Mouse (Mus musculus) forebrain, embryonic 16.5 days (tissue): ENCODE data around the gene Zfp160. TPM values are rescaled to one million over a fixed set of nuclear protein-coding genes. Genes with fewer than 3 reads are reported as not detected.
"Not testable (repeated sequence)": the region's sequence is repeated elsewhere in the genome, so short reads cannot be mapped to it uniquely, and the experiment has no call there.

ENCODE experiments used
- ATAC-seq: fragments of 200-750 bp; cut with Nextera tagmentation; 2 replicates; pipeline ENCODE4 v1.8.0; 2017; ENCODE audit warnings: mild to moderate bottlenecking, moderate library complexity
- H3K27ac ChIP-seq: fragments of 300-500 bp; sonication (generic); 2 replicates; pipeline ENCODE4 v1.5.1; 2014; ENCODE audit warnings: low read length, control low read depth
- H3K27me3 ChIP-seq: fragments of 300-500 bp; sonication (generic); replicated peaks from 2 replicates; pipeline ENCODE4 v1.6.1; 2014; ENCODE audit warnings: low read length; ENCODE audit not compliant: control insufficient read depth, insufficient read depth
- H3K36me3 ChIP-seq: fragments of 300-500 bp; sonication (generic); 2 replicates; pipeline ENCODE4 v1.6.1; 2014; ENCODE audit not compliant: control insufficient read depth, insufficient read depth
- H3K4me1 ChIP-seq: fragments of 300-500 bp; sonication (generic); replicated peaks from 2 replicates; pipeline ENCODE4 v1.6.1; 2014; ENCODE audit warnings: low read length; ENCODE audit not compliant: control insufficient read depth, insufficient read depth
- H3K4me2 ChIP-seq: fragments of 300-500 bp; sonication (generic); 2 replicates; pipeline ENCODE4 v1.6.1; 2014; ENCODE audit warnings: mild to moderate bottlenecking, low read length, control low read depth
- H3K4me3 ChIP-seq: fragments of 300-500 bp; sonication (generic); replicated peaks from 2 replicates; pipeline ENCODE4 v1.5.1; 2014; ENCODE audit warnings: mild to moderate bottlenecking, low read length, control low read depth
- H3K9ac ChIP-seq: fragments of 300-500 bp; sonication (generic); replicated peaks from 2 replicates; pipeline ENCODE4 v1.6.1; 2014; ENCODE audit warnings: low read depth, low read length, control low read depth
- H3K9me3 ChIP-seq: fragments of 300-500 bp; sonication (generic); 2 replicates; pipeline ENCODE4 v1.6.1; 2016; ENCODE audit warnings: low read length; ENCODE audit not compliant: control insufficient read depth
- WGBS: fragments of 180-500 bp; shearing (Covaris S2); extraction: QIAGEN DNeasy Blood & Tissue Kit; methylation state at CpG from one replicate; pipeline ENCODE4 v1.1.7; 2014; 5-methylcytosine and 5-hydroxymethylcytosine counted together
- polyA plus RNA-seq: library from polyadenylated mRNA; unstranded; fragments of >200 nt; fragmentation: Nextera tagmentation; extraction: Ambion mirVana; gene quantifications from 2 replicates; pipeline ENCODE4 v1.2.1, GENCODE M21; 2015

Zfp160 gene
- 20.8 and 21.5 TPM in 2 replicates for polyA plus RNA-seq

- no peaks in the 10 kb centered on the region for H3K27me3 ChIP-seq
- H3K9ac ChIP-seq = peak within 1 kb of the TSS; percentile 76
- H3K4me2 ChIP-seq = peak within 1 kb of the TSS; percentile 72
- H3K36me3 ChIP-seq = peaks cover 16% of the 10 kb centered on the region
- ATAC-seq = peak; percentile 97
- no peaks in the 10 kb centered on the region for H3K9me3 ChIP-seq
- H3K27ac ChIP-seq = peak within 1 kb of the TSS; percentile 90
- 6% methylated on average over 36 of the region's 36 CpGs for WGBS
- peaks cover 14% of the 10 kb centered on the region for H3K4me1 ChIP-seq
- H3K4me3 ChIP-seq = peak within 1 kb of the TSS; percentile 79
Observed at GRCm38 (mm10) chr17:21008382-21009331, at the start of gene Zfp160. TSS of gene Zfp160 (plus strand) at chr17:21008903.

DNA sequence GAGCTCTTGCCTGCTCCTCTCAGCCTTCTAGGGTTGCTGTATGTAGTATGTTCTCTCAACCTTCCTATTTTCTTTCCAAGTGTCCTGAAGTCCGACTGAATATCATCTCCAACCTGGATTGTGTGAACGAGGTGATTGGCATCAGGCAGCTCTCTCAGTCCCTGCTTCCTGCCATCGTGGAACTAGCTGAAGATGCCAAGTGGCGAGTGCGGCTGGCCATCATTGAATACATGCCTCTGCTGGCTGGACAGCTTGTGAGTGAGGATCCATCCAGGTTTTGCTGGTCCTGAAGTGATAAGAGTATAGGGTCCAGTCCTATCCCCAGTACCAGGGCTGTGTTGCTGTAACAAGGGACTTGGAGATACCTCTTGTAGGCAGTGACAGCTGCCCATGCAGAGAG is 48.3 kb upstream of the Zfp160 start:
- Histone ChIP-seq H3K36me3 (peaks cover 89% of the 10 kb centered on the region), H3K9me3 (no peaks in the 10 kb centered on the region), H3K4me2 (no peak overlapping the region), H3K4me3 (no peak overlapping the region), H3K27ac (no peak overlapping the region), H3K4me1 (no peaks in the 10 kb centered on the region), H3K27me3 (no peaks in the 10 kb centered on the region), H3K9ac (no peak overlapping the region)
- WGBS = 95% methylated on average over 5 of the region's 5 CpGs
- no peak for ATAC-seq

- Histone ChIP-seq H3K4me1 (no peaks in the 10 kb centered on the region), H3K27me3 (no peaks in the 10 kb centered on the region), H3K27ac (no peak overlapping the region), H3K36me3 (peaks cover 69% of the 10 kb centered on the region), H3K4me3 (no peak overlapping the region), H3K4me2 (no peak overlapping the region), H3K9me3 (no peaks in the 10 kb centered on the region), H3K9ac (no peak overlapping the region)
- 86% methylated on average over 4 of the region's 4 CpGs for WGBS
- ATAC-seq = no peak
Observed at GRCm38 (mm10) chr17:20965421-20965820, 43.3 kb upstream of the Zfp160 start.

- no peak overlapping the region for H3K4me3 ChIP-seq
- H3K36me3 ChIP-seq = peaks cover 56% of the 10 kb centered on the region
- no peak for ATAC-seq
- H3K4me2 ChIP-seq = no peak overlapping the region
- H3K27me3 ChIP-seq = no peaks in the 10 kb centered on the region
- no peaks in the 10 kb centered on the region for H3K9me3 ChIP-seq
- H3K4me1 ChIP-seq = no peaks in the 10 kb centered on the region
- H3K27ac ChIP-seq = no peak overlapping the region
- no peak overlapping the region for H3K9ac ChIP-seq
Observed at GRCm38 (mm10) chr17:20966681-20967080, 42.0 kb upstream of the Zfp160 start.

DNA sequence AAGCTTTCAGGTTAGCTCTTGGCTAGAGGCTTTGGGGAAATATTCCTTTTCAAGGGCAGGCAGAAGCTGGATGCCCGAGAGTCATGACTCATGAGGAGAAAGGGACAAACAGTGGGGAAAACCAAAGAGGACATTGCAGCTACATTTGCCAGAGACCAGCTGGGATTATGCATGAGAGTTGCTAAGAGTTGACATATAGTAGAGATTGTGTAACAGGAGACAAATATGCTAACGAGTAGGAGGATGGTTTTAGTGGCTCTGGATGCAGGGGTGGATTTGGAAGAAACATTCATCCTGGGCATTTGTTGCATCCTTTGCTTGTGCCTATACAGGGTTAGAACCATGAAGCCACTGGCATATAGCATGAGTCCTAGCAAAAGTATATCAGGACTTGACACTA is 15.0 kb upstream of the Zfp160 start:
- no peak overlapping the region for H3K4me2 ChIP-seq
- no peaks in the 10 kb centered on the region for H3K9me3 ChIP-seq
- no peaks in the 10 kb centered on the region for H3K36me3 ChIP-seq
- WGBS = 64% methylated on average over 2 of the region's 2 CpGs
- no peaks in the 10 kb centered on the region for H3K4me1 ChIP-seq
- no peak for ATAC-seq
- no peak overlapping the region for H3K9ac ChIP-seq
- H3K27ac ChIP-seq = no peak overlapping the region
- H3K4me3 ChIP-seq = no peak overlapping the region
- no peaks in the 10 kb centered on the region for H3K27me3 ChIP-seq

GRCm38 (mm10) chr17:20996364-20996763 is 12.3 kb upstream of the Zfp160 start, which contains the start of gene Vmn1r233:
TSS of gene Vmn1r233 (minus strand) at chr17:20996464.
- Histone ChIP-seq H3K27ac (no peak within 1 kb of the TSS), H3K36me3 (no peaks in the 10 kb centered on the region), H3K4me1 (no peaks in the 10 kb centered on the region), H3K4me2 (no peak within 1 kb of the TSS), H3K9ac (no peak within 1 kb of the TSS), H3K9me3 (no peaks in the 10 kb centered on the region), H3K27me3 (no peaks in the 10 kb centered on the region), H3K4me3 (no peak within 1 kb of the TSS)
- ATAC-seq = no peak

DNA sequence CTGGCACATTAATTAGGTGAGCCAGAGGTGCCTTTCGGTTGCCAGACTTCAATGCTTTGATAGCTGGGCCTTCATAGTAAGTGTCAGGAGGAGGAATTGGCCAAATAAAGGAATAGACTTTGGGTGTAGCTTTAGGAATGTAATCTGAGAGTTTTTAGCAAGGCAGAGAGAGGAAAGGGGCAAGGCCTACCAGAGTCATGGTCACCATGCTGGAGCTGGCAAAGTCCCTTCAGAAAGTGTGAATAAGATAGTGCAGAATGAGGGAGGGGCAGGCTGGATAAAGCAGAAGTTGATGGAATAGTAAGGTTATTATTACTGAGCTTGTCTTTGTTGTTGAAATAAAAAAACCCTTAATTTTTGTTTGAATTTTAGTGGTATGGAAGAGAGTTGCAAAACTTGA is 1.0 kb downstream of the Zfp160 start:
- no peaks in the 10 kb centered on the region for H3K9me3 ChIP-seq
- H3K36me3 ChIP-seq = peaks cover 16% of the 10 kb centered on the region
- peak overlapping the region; percentile 76 for H3K9ac ChIP-seq
- H3K27ac ChIP-seq = 0 out of 2 replicates have a peak overlapping the region, but pooled peaks have one; percentile 90
- peaks cover 14% of the 10 kb centered on the region for H3K4me1 ChIP-seq
- H3K4me2 ChIP-seq = peak overlapping the region; percentile 72
- H3K27me3 ChIP-seq = no peaks in the 10 kb centered on the region
- WGBS = 29% methylated on average over 1 of the region's 1 CpGs
- ATAC-seq = no peak
- peak overlapping the region; percentile 79 for H3K4me3 ChIP-seq

DNA sequence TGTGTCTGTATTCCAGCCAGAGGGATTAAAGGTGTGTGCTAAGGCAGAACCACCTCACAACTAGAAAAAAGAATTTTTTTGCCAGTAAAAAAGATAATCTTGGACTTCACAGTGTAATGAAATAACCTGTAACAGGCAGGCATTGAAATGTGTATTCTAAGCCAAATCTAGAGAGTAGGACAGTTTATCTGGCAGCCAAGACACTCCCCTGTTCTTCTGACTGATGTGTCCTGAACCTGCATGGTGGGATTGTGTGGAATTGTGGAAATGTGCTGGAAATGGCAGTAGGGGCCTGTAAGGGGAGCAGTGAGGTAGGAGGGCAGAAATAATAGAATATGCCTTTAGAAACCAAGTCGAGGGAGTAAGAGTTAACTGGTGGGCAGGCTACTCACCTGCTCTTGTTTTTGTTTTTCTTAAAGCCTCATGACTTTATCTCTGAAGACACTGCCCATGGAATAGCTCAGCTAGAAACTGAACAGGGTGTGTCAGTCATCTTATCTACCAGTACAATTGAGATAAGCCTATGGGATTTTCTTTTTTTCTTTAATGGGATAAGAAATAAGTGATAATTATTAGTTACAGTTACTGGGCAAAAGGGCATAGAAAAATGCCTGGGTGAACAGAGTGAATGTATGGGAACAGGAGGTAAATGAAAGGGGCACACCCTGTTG is 9.8 kb downstream of the Zfp160 start:
- no peak for ATAC-seq
- no peak overlapping the region for H3K4me2 ChIP-seq
- H3K9me3 ChIP-seq = no peaks in the 10 kb centered on the region
- WGBS = 96% methylated on average over 1 of the region's 1 CpGs
- H3K27me3 ChIP-seq = no peaks in the 10 kb centered on the region
- no peak overlapping the region for H3K27ac ChIP-seq
- no peak overlapping the region for H3K4me3 ChIP-seq
- H3K4me1 ChIP-seq = no peaks in the 10 kb centered on the region
- H3K9ac ChIP-seq = no peak overlapping the region
- H3K36me3 ChIP-seq = peaks cover 50% of the 10 kb centered on the region

GRCm38 (mm10) chr17:21048020-21048419 is 39.3 kb downstream of the Zfp160 start:
- H3K4me1 ChIP-seq, H3K4me2 ChIP-seq, H3K36me3 ChIP-seq, H3K27me3 ChIP-seq, H3K4me3 ChIP-seq, H3K9me3 ChIP-seq, H3K9ac ChIP-seq, ATAC-seq, H3K27ac ChIP-seq: not testable (repeated sequence)
- 87% methylated on average over 9 of the region's 9 CpGs for WGBS
